Mouse (Mus musculus) embryonic facial prominence, embryonic 11.5 days (tissue): Measurements from ENCODE around the gene Lpcat1. TPM values are rescaled to one million over a fixed set of nuclear protein-coding genes. Genes with fewer than 3 reads are reported as not detected.

Source experiments
- ATAC-seq: fragments of 200-750 bp; cut with Nextera tagmentation; replicated peaks from 2 replicates; pipeline ENCODE4 v1.8.0; 2017; ENCODE audit warnings: low read depth; ENCODE audit not compliant: insufficient number of reproducible peaks, low FRiP score, low TSS enrichment
- DNase-seq: peaks from one replicate; pipeline ENCODE4 v3.0.0-alpha.2; 2015; ENCODE audit warnings: low spot score
- H3K27ac ChIP-seq: fragments of 300-500 bp; sonication (generic); replicated peaks from 2 replicates; pipeline ENCODE4 v1.5.1; 2014; ENCODE audit warnings: mild to moderate bottlenecking, low read depth, low read length, control low read depth
- H3K27me3 ChIP-seq: fragments of 300-500 bp; sonication (generic); 2 replicates; pipeline ENCODE4 v1.6.1; 2014; ENCODE audit warnings: mild to moderate bottlenecking, low read length, moderate library complexity, mixed read lengths; ENCODE audit not compliant: control insufficient read depth, insufficient read depth
- H3K36me3 ChIP-seq: fragments of 300-500 bp; sonication (generic); replicated peaks from 2 replicates; pipeline ENCODE4 v1.6.1; 2014; ENCODE audit warnings: low read depth, mild to moderate bottlenecking, low read length, moderate library complexity, mixed read lengths; ENCODE audit not compliant: control insufficient read depth, insufficient read depth
- H3K4me1 ChIP-seq: fragments of 300-500 bp; sonication (generic); 2 replicates; pipeline ENCODE4 v1.6.1; 2014; ENCODE audit warnings: low read length, mixed read lengths; ENCODE audit not compliant: control insufficient read depth, insufficient read depth
- H3K4me2 ChIP-seq: fragments of 300-500 bp; sonication (generic); 2 replicates; pipeline ENCODE4 v1.6.1; 2014; ENCODE audit warnings: low read depth, mild to moderate bottlenecking, control low read depth, low read length, moderate library complexity
- H3K4me3 ChIP-seq: fragments of 300-500 bp; sonication (generic); 2 replicates; pipeline ENCODE4 v1.5.1; 2014; ENCODE audit warnings: low read depth, low read length, control low read depth
- H3K9ac ChIP-seq: fragments of 300-500 bp; sonication (generic); replicated peaks from 2 replicates; pipeline ENCODE4 v1.6.1; 2014; ENCODE audit warnings: mild to moderate bottlenecking, control low read depth, low read length
- H3K9me3 ChIP-seq: fragments of 300-500 bp; sonication (generic); replicated peaks from 2 replicates; pipeline ENCODE4 v1.6.1; 2016; ENCODE audit warnings: mild to moderate bottlenecking, low read length, inconsistent platforms, mixed read lengths; ENCODE audit not compliant: control insufficient read depth
- WGBS: fragments of 180-500 bp; shearing (Covaris S2); extraction: QIAGEN DNeasy Blood & Tissue Kit; methylation state at CpG from one replicate; pipeline ENCODE4 v1.1.7; 2014; 5-methylcytosine and 5-hydroxymethylcytosine counted together
- polyA plus RNA-seq: library from polyadenylated mRNA; unstranded; fragments of >200 nt; fragmentation: Nextera tagmentation; extraction: Ambion mirVana; gene quantifications from 2 replicates; pipeline ENCODE4 v1.2.1, GENCODE M21; 2014

Lpcat1 gene
- polyA plus RNA-seq, 1 experiment from 2014 or later: 49.4 TPM

GRCm38 (mm10) chr13:73441686-73442085 is 25.3 kb upstream of the Lpcat1 start:
- 86% methylated on average over 5 of the region's 5 CpGs for WGBS
- no peak for DNase-seq
- Histone ChIP-seq H3K27me3 (no peaks in the 10 kb centered on the region), H3K4me2 (no peak overlapping the region), H3K4me1 (no peaks in the 10 kb centered on the region), H3K4me3 (no peak overlapping the region), H3K27ac (no peak overlapping the region), H3K9ac (no peak overlapping the region), H3K36me3 (no peaks in the 10 kb centered on the region), H3K9me3 (no peaks in the 10 kb centered on the region)
- no peak for ATAC-seq

GRCm38 (mm10) chr13:73442431-73442830 is 24.6 kb upstream of the Lpcat1 start:
- Histone ChIP-seq H3K27ac (no peak overlapping the region), H3K4me2 (no peak overlapping the region), H3K9ac (no peak overlapping the region), H3K4me3 (no peak overlapping the region), H3K4me1 (no peaks in the 10 kb centered on the region), H3K9me3 (no peaks in the 10 kb centered on the region), H3K27me3 (no peaks in the 10 kb centered on the region), H3K36me3 (no peaks in the 10 kb centered on the region)
- WGBS: 58% methylated on average over 5 of the region's 5 CpGs
- DNase-seq (no peak), ATAC-seq (no peak)

GRCm38 (mm10) chr13:73443093-73443821 is 23.7 kb upstream of the Lpcat1 start:
- Histone ChIP-seq H3K4me3 (no peak overlapping the region), H3K9me3 (no peaks in the 10 kb centered on the region), H3K27me3 (no peaks in the 10 kb centered on the region), H3K4me1 (no peaks in the 10 kb centered on the region), H3K9ac (no peak overlapping the region), H3K4me2 (no peak overlapping the region), H3K27ac (no peak overlapping the region), H3K36me3 (no peaks in the 10 kb centered on the region)
- WGBS: 81% methylated on average over 4 of the region's 4 CpGs
- no peak for ATAC-seq
- DNase-seq: no peak

- Histone ChIP-seq H3K27ac (no peak overlapping the region), H3K4me2 (no peak overlapping the region), H3K4me3 (no peak overlapping the region), H3K36me3 (no peaks in the 10 kb centered on the region), H3K27me3 (no peaks in the 10 kb centered on the region), H3K4me1 (no peaks in the 10 kb centered on the region), H3K9ac (no peak overlapping the region), H3K9me3 (no peaks in the 10 kb centered on the region)
- 89% methylated on average over 2 of the region's 2 CpGs for whole genome bisulfite sequencing
- DNase-seq: no peak
- ATAC-seq: no peak
Measured at GRCm38 (mm10) chr13:73445087-73445486, 21.9 kb upstream of the Lpcat1 start.

- 85% methylated on average over 2 of the region's 2 CpGs for WGBS
- no peak overlapping the region for H3K27ac ChIP-seq
- no peaks in the 10 kb centered on the region for H3K4me1 ChIP-seq
- no peak for DNase-seq
- no peaks in the 10 kb centered on the region for H3K9me3 ChIP-seq
- H3K4me3 ChIP-seq: no peak overlapping the region
- H3K9ac ChIP-seq: no peak overlapping the region
- no peak for ATAC-seq
- H3K4me2 ChIP-seq: no peak overlapping the region
- H3K36me3 ChIP-seq: no peaks in the 10 kb centered on the region
- H3K27me3 ChIP-seq: no peaks in the 10 kb centered on the region
Measured at GRCm38 (mm10) chr13:73446076-73446475, 20.9 kb upstream of the Lpcat1 start.

- no peaks in the 10 kb centered on the region for H3K9me3 ChIP-seq
- WGBS: 47% methylated on average over 4 of the region's 4 CpGs
- H3K27me3 ChIP-seq: no peaks in the 10 kb centered on the region
- H3K4me2 ChIP-seq: no peak overlapping the region
- H3K27ac ChIP-seq: no peak overlapping the region
- no peaks in the 10 kb centered on the region for H3K4me1 ChIP-seq
- H3K4me3 ChIP-seq: no peak overlapping the region
- H3K36me3 ChIP-seq: no peaks in the 10 kb centered on the region
- H3K9ac ChIP-seq: no peak overlapping the region
- peak; percentile 19 for DNase-seq
- ATAC-seq: no peak
Measured at GRCm38 (mm10) chr13:73446494-73446893, 20.5 kb upstream of the Lpcat1 start.

- Histone ChIP-seq H3K27me3 (no peaks in the 10 kb centered on the region), H3K9me3 (no peaks in the 10 kb centered on the region), H3K4me1 (no peaks in the 10 kb centered on the region), H3K4me3 (no peak overlapping the region), H3K4me2 (no peak overlapping the region), H3K27ac (no peak overlapping the region), H3K36me3 (no peaks in the 10 kb centered on the region), H3K9ac (no peak overlapping the region)
- DNase-seq (no peak), ATAC-seq (no peak)
- 35% methylated on average over 7 of the region's 7 CpGs for WGBS
Measured at GRCm38 (mm10) chr13:73446943-73447342, 20.1 kb upstream of the Lpcat1 start.

- H3K27ac ChIP-seq: no peak overlapping the region
- no peak for ATAC-seq
Measured at GRCm38 (mm10) chr13:73447478-73447877, 19.5 kb upstream of the Lpcat1 start.

More at GRCm38 (mm10) chr13:73447478-73447877, 19.5 kb upstream of the Lpcat1 start:
- Histone ChIP-seq H3K4me3 (no peak overlapping the region), H3K36me3 (no peaks in the 10 kb centered on the region), H3K4me1 (no peaks in the 10 kb centered on the region), H3K9me3 (no peaks in the 10 kb centered on the region), H3K9ac (no peak overlapping the region), H3K4me2 (no peak overlapping the region), H3K27me3 (no peaks in the 10 kb centered on the region)
- 65% methylated on average over 2 of the region's 2 CpGs for WGBS
- no peak for DNase-seq
